ENCODE assay signal across 14 mouse cellular contexts in the genomic region with DNA sequence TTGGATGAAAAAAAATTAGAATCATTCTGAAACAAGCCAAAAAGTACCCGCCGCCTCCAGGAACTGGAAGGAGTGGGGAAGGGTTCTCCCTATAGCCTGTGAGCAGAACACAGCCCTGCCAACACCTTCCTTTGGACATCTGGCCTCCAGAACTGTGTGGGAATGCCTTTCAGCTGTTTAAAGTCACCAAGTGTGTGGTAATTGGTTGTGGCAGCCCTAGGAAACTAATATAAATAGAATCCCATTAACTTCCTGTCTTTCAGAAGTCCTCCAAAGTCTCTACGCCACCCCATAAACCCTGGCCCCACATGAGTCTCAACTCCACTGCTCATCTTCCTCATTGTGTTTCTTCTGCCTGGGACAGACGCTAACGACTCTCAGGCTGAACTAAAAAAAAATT.
A peak's percentile ranks its signal among the peaks of the same experiment; 100 is the strongest.
DNase-seq lines count a peak whose midpoint lies in the region; ATAC-seq lines count a peak whose summit lies in the region.
"Had no signal": no experiment of that assay in that cellular context is flagged by ENCODE, and none has a peak within 500 bp of the region (broad histone marks: within the 10 kb centered on the region; RNA-seq: fewer than 3 reads in every experiment).

No protein-coding gene starts in this region.

- DNase-seq in embryo, embryonic 10 days (ENCODE audit: low spot score): peak; percentile 46
- DNase-seq in embryo, embryonic 9.5 days (ENCODE audit: extremely low spot score): no peak
- DNase-seq in neural tube, embryonic 10.5 days (ENCODE audit: extremely low spot score, low spot score): peak; percentile 18
- DNase-seq in telencephalon, adult 2 months (ENCODE audit: low read depth, low spot score): peak; percentile 23
- no peak for DNase-seq in urinary bladder, adult 18-20 months (ENCODE audit: low spot score in 2 of 2)
- DNase-seq: gastrocnemius, adult 2 months; kidney, postnatal 25 days; thymus, adult 2 months had no signal

- no peaks in the 10 kb centered on the region for H3K27me3 ChIP-seq in neural tube, embryonic 15.5 days (replicated peaks)
- H3K27me3 ChIP-seq in limb, embryonic 13.5 days: no peaks in the 10 kb centered on the region
- no peaks in the 10 kb centered on the region for H3K27me3 ChIP-seq in forebrain, embryonic 12.5 days
- H3K27me3 ChIP-seq: neural tube, embryonic 12.5 days had no signal

- no peaks in the 10 kb centered on the region for H3K9me3 ChIP-seq in neural tube, embryonic 15.5 days (replicated peaks)
- H3K9me3 ChIP-seq in limb, embryonic 13.5 days: no peaks in the 10 kb centered on the region
- H3K9me3 ChIP-seq in forebrain, embryonic 12.5 days: no peaks in the 10 kb centered on the region
- H3K9me3 ChIP-seq: neural tube, embryonic 12.5 days had no signal

- H3K27ac ChIP-seq in neural tube, embryonic 15.5 days (replicated peaks): no peak overlapping the region
- H3K27ac ChIP-seq in limb, embryonic 13.5 days: no peak overlapping the region
- no peak overlapping the region for H3K27ac ChIP-seq in forebrain, embryonic 12.5 days
- H3K27ac ChIP-seq: gastrocnemius, adult 2 months; neural tube, embryonic 12.5 days had no signal

- H3K36me3 ChIP-seq in neural tube, embryonic 15.5 days: no peaks in the 10 kb centered on the region
- no peaks in the 10 kb centered on the region for H3K36me3 ChIP-seq in limb, embryonic 13.5 days
- no peaks in the 10 kb centered on the region for H3K36me3 ChIP-seq in forebrain, embryonic 12.5 days (replicated peaks)
- H3K36me3 ChIP-seq: neural tube, embryonic 12.5 days had no signal

- no peak for ATAC-seq in neural tube, embryonic 15.5 days (ENCODE audit: low FRiP score)
- peak; percentile 82 for ATAC-seq in limb, embryonic 13.5 days (ENCODE audit: low FRiP score, low read depth)
- no peak for ATAC-seq in forebrain, embryonic 12.5 days (ENCODE audit: low FRiP score)
- ATAC-seq: activated CD4-positive, CD25-positive, alpha-beta regulatory T cell, adult 4 months had no signal

- no peaks in the 10 kb centered on the region for H3K4me1 ChIP-seq in neural tube, embryonic 15.5 days
- peaks cover 3% of the 10 kb centered on the region for H3K4me1 ChIP-seq in limb, embryonic 13.5 days
- H3K4me1 ChIP-seq in forebrain, embryonic 12.5 days: no peaks in the 10 kb centered on the region
- H3K4me1 ChIP-seq: neural tube, embryonic 12.5 days had no signal

- no peak overlapping the region for H3K9ac ChIP-seq in neural tube, embryonic 15.5 days (replicated peaks)
- no peak overlapping the region for H3K9ac ChIP-seq in limb, embryonic 13.5 days
- no peak overlapping the region for H3K9ac ChIP-seq in forebrain, embryonic 12.5 days
- H3K9ac ChIP-seq: neural tube, embryonic 12.5 days had no signal

- H3K4me3 ChIP-seq in neural tube, embryonic 15.5 days (replicated peaks): no peak overlapping the region
- no peak overlapping the region for H3K4me3 ChIP-seq in limb, embryonic 13.5 days
- H3K4me3 ChIP-seq in forebrain, embryonic 12.5 days (replicated peaks): no peak overlapping the region
- H3K4me3 ChIP-seq: gastrocnemius, adult 2 months; neural tube, embryonic 12.5 days had no signal

- WGBS in neural tube, embryonic 15.5 days: 78% methylated on average over 5 of the region's 5 CpGs
- 20% methylated on average over 5 of the region's 5 CpGs for WGBS in limb, embryonic 13.5 days
- 75% methylated on average over 5 of the region's 5 CpGs for WGBS in forebrain, embryonic 12.5 days

- H3K4me2 ChIP-seq in neural tube, embryonic 15.5 days: no peak overlapping the region
- no peak overlapping the region for H3K4me2 ChIP-seq in limb, embryonic 13.5 days (replicated peaks)
- H3K4me2 ChIP-seq in forebrain, embryonic 12.5 days: no peak overlapping the region
- H3K4me2 ChIP-seq: midbrain, embryonic 11.5 days; neural tube, embryonic 12.5 days had no signal

Comparison
In these comparisons a context has a peak if more than half of its experiments do, and no peak if none do; other contexts are left out.
1. DNase-seq: peak in embryo, embryonic 10 days (single experiment), neural tube, embryonic 10.5 days (single experiment) and telencephalon, adult 2 months (single experiment); none in embryo, embryonic 9.5 days (single experiment) and urinary bladder, adult 18-20 months (0 of 2).